8 mouse cellular contexts compared by ENCODE assay signal in genomic region chr5:21735584-21735983, GRCm38 (mm10). TPM values are rescaled to one million over a fixed set of nuclear protein-coding genes. Genes with fewer than 3 reads are reported as not detected.
DNase-seq lines count a peak whose midpoint lies in the region; ATAC-seq and TF ChIP-seq lines count a peak whose summit lies in the region.

No protein-coding gene starts in this region.

- peak overlapping the region; percentile 36; the same call in 1 of the 2 replicates for H3K4me2 ChIP-seq in kidney, embryonic 15.5 days
- H3K4me2 ChIP-seq in neural tube, embryonic 11.5 days (ENCODE audit: low read depth): no peak overlapping the region

- peaks cover 22% of the 10 kb centered on the region for H3K79me2 ChIP-seq in C2C12 (ENCODE audit: control insufficient read depth, insufficient read depth)
- no peaks in the 10 kb centered on the region; the same call in 1 of the 2 replicates for H3K79me2 ChIP-seq in liver, adult 2 months (ENCODE audit: control insufficient read depth, insufficient read depth, low read length)

- no peak overlapping the region for H3K27ac ChIP-seq in kidney, embryonic 15.5 days
- H3K27ac ChIP-seq in liver, adult 2 months (replicated peaks; ENCODE audit: insufficient read depth, low read depth, low read length): no peak overlapping the region
- H3K27ac ChIP-seq in neural tube, embryonic 11.5 days (ENCODE audit: low read depth, low read length): no peak overlapping the region

- H3K9ac ChIP-seq in kidney, embryonic 15.5 days: no peak overlapping the region
- H3K9ac ChIP-seq in liver, adult 2 months (ENCODE audit: low read depth, low read length): 0 out of 2 replicates have a peak overlapping the region, but pooled peaks have one; percentile 6
- H3K9ac ChIP-seq in neural tube, embryonic 11.5 days (ENCODE audit: low read length): no peak overlapping the region

- no peaks in the 10 kb centered on the region for H3K9me3 ChIP-seq in kidney, embryonic 15.5 days (replicated peaks)
- no peaks in the 10 kb centered on the region for H3K9me3 ChIP-seq in neural tube, embryonic 11.5 days (ENCODE audit: control insufficient read depth, low read length)

- 32% methylated on average over 10 of the region's 10 CpGs for WGBS in kidney, embryonic 15.5 days
- 24% methylated on average over 10 of the region's 10 CpGs for WGBS in liver, adult 2 months
- 37% methylated on average over 10 of the region's 10 CpGs for WGBS in neural tube, embryonic 11.5 days

- no peak overlapping the region for H3ac ChIP-seq in C2C12 (ENCODE audit: control insufficient read depth, insufficient read length, low read depth)

- peaks cover 12% of the 10 kb centered on the region for H3K36me3 ChIP-seq in C2C12 (ENCODE audit: control insufficient read depth, insufficient read depth)
- H3K36me3 ChIP-seq in kidney, embryonic 15.5 days: peaks cover 20% of the 10 kb centered on the region
- H3K36me3 ChIP-seq in liver, adult 2 months (ENCODE audit: control insufficient read depth, insufficient read depth, low read length): peaks cover 8% of the 10 kb centered on the region; the same call in 1 of the 2 replicates
- no peaks in the 10 kb centered on the region for H3K36me3 ChIP-seq in neural tube, embryonic 11.5 days (ENCODE audit: control insufficient read depth, insufficient read depth, low read length)

- TF ChIP-seq CTCF in C2C12 (IDR thresholded peaks at IDR 0.05; ENCODE audit: control insufficient read depth, insufficient read depth, insufficient read length): peak; percentile 4
- TF ChIP-seq CTCF in liver, adult 2 months (IDR thresholded peaks at IDR 0.05; ENCODE audit: low read depth, low read length): peak; percentile 78

- H3K4me1 ChIP-seq in kidney, embryonic 15.5 days: peaks cover 18% of the 10 kb centered on the region
- peaks cover 11% of the 10 kb centered on the region for H3K4me1 ChIP-seq in liver, adult 2 months (ENCODE audit: control insufficient read depth, insufficient read depth, low read length)
- peaks cover 6% of the 10 kb centered on the region for H3K4me1 ChIP-seq in neural tube, embryonic 11.5 days (ENCODE audit: control insufficient read depth, insufficient read depth, low read length)

- DNase-seq in adrenal gland, adult 18-20 months (ENCODE audit: low spot score in 2 of 2): peak; percentile 74 to 76
- DNase-seq in embryo, embryonic 9.5 days (ENCODE audit: extremely low spot score): peak; percentile 54
- peak; percentile 54 for DNase-seq in heart, adult 8-10 months (ENCODE audit: low spot score)
- DNase-seq in liver, adult 2 months (ENCODE audit: extremely low read depth, low read depth, low spot score): peak; percentile 73
- DNase-seq in neural tube, embryonic 11.5 days (ENCODE audit: low spot score): peak; percentile 74
- peak; percentile 76 for DNase-seq in testis, postnatal 14 days (ENCODE audit: low spot score)

- no peaks in the 10 kb centered on the region for H3K27me3 ChIP-seq in C2C12 (ENCODE audit: control insufficient read depth, insufficient read depth, insufficient read length)
- H3K27me3 ChIP-seq in kidney, embryonic 15.5 days: no peaks in the 10 kb centered on the region
- no peaks in the 10 kb centered on the region for H3K27me3 ChIP-seq in liver, adult 2 months (ENCODE audit: control insufficient read depth, insufficient read depth, low read length)
- H3K27me3 ChIP-seq in neural tube, embryonic 11.5 days (ENCODE audit: control insufficient read depth, insufficient read depth, low read length): no peaks in the 10 kb centered on the region

- no peak for ATAC-seq in kidney, embryonic 15.5 days (replicated peaks; ENCODE audit: low FRiP score)
- no peak for ATAC-seq in neural tube, embryonic 11.5 days (ENCODE audit: insufficient read depth, low FRiP score, low TSS enrichment)

- no peak overlapping the region for H3K4me3 ChIP-seq in C2C12 (ENCODE audit: insufficient read depth, poor library complexity, severe bottlenecking)
- peak overlapping the region; percentile 23 for H3K4me3 ChIP-seq in kidney, embryonic 15.5 days (replicated peaks)
- peak overlapping the region; percentile 44 for H3K4me3 ChIP-seq in liver, adult 2 months (ENCODE audit: insufficient read depth, low read depth, low read length)
- no peak overlapping the region for H3K4me3 ChIP-seq in neural tube, embryonic 11.5 days (ENCODE audit: low read depth, low read length)

- no peak for TF ChIP-seq POLR2A in liver, adult 2 months (IDR thresholded peaks at IDR 0.05; ENCODE audit: extremely low read depth, insufficient read depth, low read length)

- peaks cover 9% of the 10 kb centered on the region for H3K79me3 ChIP-seq in C2C12 (ENCODE audit: low read depth)

TF ChIP-seq in C2C12, 6 proteins besides CTCF, POLR2A, EP300 and RAD21:
- TF ChIP-seq CEBPB (IDR thresholded peaks at IDR 0.05; ENCODE audit: low read depth) (no peak), USF1 (IDR thresholded peaks at IDR 0.05; ENCODE audit: low read depth) (no peak), FOSL1 (IDR thresholded peaks at IDR 0.05; ENCODE audit: insufficient read depth, low read length, poor library complexity, severe bottlenecking) (no peak), MAX (IDR thresholded peaks at IDR 0.05) (no peak), MYOG (IDR thresholded peaks at IDR 0.05; ENCODE audit: control insufficient read depth, extremely low read depth, insufficient read length) (no peak), MYOD1 (IDR thresholded peaks at IDR 0.05; ENCODE audit: control insufficient read depth, insufficient read length, low read depth) (no peak)

RNA-seq across cellular contexts. Expression of gene Pmpcb, which starts 1.4 kb away (rescaled TPM):
- polyA plus RNA-seq in C2C12 (2012; fragmentation: generic; extraction: Trizol): 92.8 TPM
- 100 to 1,000 TPM; 262 to 276 TPM for total RNA-seq in adrenal gland, adult 18-20 months (2021)
- total RNA-seq in heart, adult 8-10 months (2022): 100 to 1,000 TPM; 289 to 312 (median 300) TPM
- 90.5 and 97.7 TPM in 2 replicates for polyA plus RNA-seq in kidney, embryonic 15.5 days (2015; fragmentation: Nextera tagmentation; extraction: Ambion mirVana)
- 160 and 167 TPM in 2 replicates for total RNA-seq in liver, adult 2 months (2014; rRNA removed)
- polyA plus RNA-seq in liver, adult 2 months (2012; rRNA removed): 63.4 and 71.6 TPM in 2 replicates
- polyA plus RNA-seq in neural tube, embryonic 11.5 days (2014; fragmentation: Nextera tagmentation; extraction: Ambion mirVana): 96.1 and 103 TPM in 2 replicates

RNA-seq across cellular contexts. Expression of gene Napepld, which starts 34.4 kb away (rescaled TPM):
- polyA plus RNA-seq in C2C12 (2012; fragmentation: generic; extraction: Trizol): 0.50 TPM
- total RNA-seq in adrenal gland, adult 18-20 months (2021): 10 to 100 TPM in 1 of 2 experiments, 1 to 10 TPM in 1; 9.8 to 26.2 TPM
- 1 to 10 TPM; 5.0 to 7.0 (median 6.8) TPM for total RNA-seq in heart, adult 8-10 months (2022)
- 6.0 and 7.6 TPM in 2 replicates for polyA plus RNA-seq in kidney, embryonic 15.5 days (2015; fragmentation: Nextera tagmentation; extraction: Ambion mirVana)
- 0.83 and 0.87 TPM in 2 replicates for total RNA-seq in liver, adult 2 months (2014; rRNA removed)
- 0.37 and 0.40 TPM in 2 replicates for polyA plus RNA-seq in liver, adult 2 months (2012; rRNA removed)
- polyA plus RNA-seq in neural tube, embryonic 11.5 days (2014; fragmentation: Nextera tagmentation; extraction: Ambion mirVana): 8.7 and 8.8 TPM in 2 replicates

RNA-seq across cellular contexts. Expression of gene Dnajc2, which starts 49.5 kb away (rescaled TPM):
- polyA plus RNA-seq in C2C12 (2012; fragmentation: generic; extraction: Trizol): 22.3 TPM
- total RNA-seq in adrenal gland, adult 18-20 months (2021): 10 to 100 TPM; 28.2 to 30.0 TPM
- total RNA-seq in heart, adult 8-10 months (2022): 10 to 100 TPM; 19.5 to 23.9 (median 20.7) TPM
- polyA plus RNA-seq in kidney, embryonic 15.5 days (2015; fragmentation: Nextera tagmentation; extraction: Ambion mirVana): 75.2 and 77.8 TPM in 2 replicates
- 8.7 and 10.6 TPM in 2 replicates for total RNA-seq in liver, adult 2 months (2014; rRNA removed)
- 4.9 and 7.0 TPM in 2 replicates for polyA plus RNA-seq in liver, adult 2 months (2012; rRNA removed)
- 91.2 and 92.4 TPM in 2 replicates for polyA plus RNA-seq in neural tube, embryonic 11.5 days (2014; fragmentation: Nextera tagmentation; extraction: Ambion mirVana)

RNA-seq across cellular contexts. Expression of gene Psmc2, which starts 49.5 kb away (rescaled TPM):
- 141 TPM for polyA plus RNA-seq in C2C12 (2012; fragmentation: generic; extraction: Trizol)
- 100 to 1,000 TPM; 144 to 150 TPM for total RNA-seq in adrenal gland, adult 18-20 months (2021)
- total RNA-seq in heart, adult 8-10 months (2022): 100 to 1,000 TPM in 1 of 4 experiments, 10 to 100 TPM in 3; 87.6 to 100 (median 93.1) TPM
- 186 and 199 TPM in 2 replicates for polyA plus RNA-seq in kidney, embryonic 15.5 days (2015; fragmentation: Nextera tagmentation; extraction: Ambion mirVana)
- total RNA-seq in liver, adult 2 months (2014; rRNA removed): 48.0 and 50.0 TPM in 2 replicates
- polyA plus RNA-seq in liver, adult 2 months (2012; rRNA removed): 30.3 and 31.3 TPM in 2 replicates
- polyA plus RNA-seq in neural tube, embryonic 11.5 days (2014; fragmentation: Nextera tagmentation; extraction: Ambion mirVana): 245 and 260 TPM in 2 replicates

Comparison
In these comparisons a context has a peak if more than half of its experiments do, and no peak if none do; other contexts are left out.
1. H3K4me3 ChIP-seq: peak in kidney, embryonic 15.5 days (single experiment) and liver, adult 2 months (single experiment); none in C2C12 (single experiment) and neural tube, embryonic 11.5 days (single experiment).
2. Peak in every context shown above with its lines, with median percentiles within 50 percentile points of each other: DNase-seq.